Mouse (Mus musculus) ES-Bruce4 (cell line): Measurements from ENCODE around the gene Gab2.

Source experiments
- CTCF ChIP-seq: IDR thresholded peaks from one replicate; pipeline ENCODE4 v1.8.1; 2011; ENCODE audit warnings: low read depth, low read length
- POLR2A ChIP-seq: IDR thresholded peaks from one replicate; pipeline ENCODE4 v1.8.1; 2011; ENCODE audit warnings: low read length; ENCODE audit not compliant: insufficient read depth

DNA sequence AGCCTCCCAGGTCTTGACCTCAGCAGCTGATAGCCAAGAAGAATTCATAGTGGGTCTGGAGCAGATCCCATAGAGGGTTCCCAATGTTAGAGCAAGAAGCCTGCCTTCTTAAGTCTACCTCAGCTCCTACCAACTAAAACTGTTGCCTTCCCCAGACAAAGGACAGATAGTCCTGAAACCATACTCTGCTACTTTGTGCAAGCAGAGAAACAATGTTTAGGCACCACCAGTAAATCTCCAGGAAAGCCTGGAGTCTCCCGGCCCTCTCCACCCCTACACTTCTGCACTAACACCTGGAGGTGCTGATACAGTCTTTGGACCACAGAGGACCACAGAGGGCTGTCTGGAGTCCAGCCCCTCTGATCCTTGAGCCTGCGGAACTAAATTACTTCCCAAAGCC, 263.3 kb downstream of the Gab2 start:
- TF ChIP-seq CTCF (no peak), POLR2A (no peak)
